Mouse (Mus musculus): ENCODE measurements around the gene Mms19. TPM values are rescaled to one million over a fixed set of nuclear protein-coding genes. Genes with fewer than 3 reads are reported as not detected.

The Mms19 gene
- polyA plus RNA-seq, 1 experiment from 2014 or later, result 42.0 TPM

GRCm38 (mm10) chr19:41997090-41997489 is 16.1 kb upstream of the Mms19 start:
- no peak overlapping the region for H3K4me2 ChIP-seq (replicated peaks)
- no peak overlapping the region for H3K4me3 ChIP-seq (replicated peaks)
- no peaks in the 10 kb centered on the region for H3K36me3 ChIP-seq
- H3K9ac ChIP-seq, result no peak overlapping the region
- 77% methylated on average over 10 of the region's 10 CpGs for WGBS
- H3K27me3 ChIP-seq, result no peaks in the 10 kb centered on the region
- peaks cover 72% of the 10 kb centered on the region for H3K4me1 ChIP-seq
- no peaks in the 10 kb centered on the region for H3K9me3 ChIP-seq (replicated peaks)
- ATAC-seq (ENCODE audit: insufficient number of reproducible peaks, low FRiP score, low TSS enrichment, low read depth), result no peak
- H3K27ac ChIP-seq (replicated peaks), result no peak overlapping the region

GRCm38 (mm10) chr19:41995483-41995882 is 14.5 kb upstream of the Mms19 start:
- Histone ChIP-seq H3K4me2 (replicated peaks) (no peak overlapping the region), H3K36me3 (no peaks in the 10 kb centered on the region), H3K27me3 (no peaks in the 10 kb centered on the region), H3K9me3 (replicated peaks) (no peaks in the 10 kb centered on the region), H3K9ac (no peak overlapping the region), H3K27ac (replicated peaks) (no peak overlapping the region), H3K4me1 (peaks cover 67% of the 10 kb centered on the region), H3K4me3 (replicated peaks) (no peak overlapping the region)
- no peak for ATAC-seq (ENCODE audit: insufficient number of reproducible peaks, low FRiP score, low TSS enrichment, low read depth)
- whole genome bisulfite sequencing, result 54% methylated on average over 1 of the region's 1 CpGs

- Histone ChIP-seq H3K27ac (replicated peaks) (peak overlapping the region; percentile 63), H3K4me1 (peaks cover 53% of the 10 kb centered on the region), H3K9ac (no peak overlapping the region), H3K36me3 (no peaks in the 10 kb centered on the region), H3K4me3 (replicated peaks) (no peak overlapping the region), H3K27me3 (no peaks in the 10 kb centered on the region), H3K9me3 (replicated peaks) (no peaks in the 10 kb centered on the region), H3K4me2 (replicated peaks) (no peak overlapping the region)
- ATAC-seq (ENCODE audit: insufficient number of reproducible peaks, low FRiP score, low TSS enrichment, low read depth), result no peak
- WGBS, result 87% methylated on average over 7 of the region's 7 CpGs
Observed at GRCm38 (mm10) chr19:41994023-41994422, 13.1 kb upstream of the Mms19 start.

GRCm38 (mm10) chr19:41993484-41993883 is 12.5 kb upstream of the Mms19 start:
- H3K9ac ChIP-seq, result no peak overlapping the region
- 44% methylated on average over 6 of the region's 6 CpGs for WGBS
- H3K9me3 ChIP-seq (replicated peaks), result no peaks in the 10 kb centered on the region
- no peaks in the 10 kb centered on the region for H3K36me3 ChIP-seq
- H3K27me3 ChIP-seq, result no peaks in the 10 kb centered on the region
- no peak for ATAC-seq (ENCODE audit: insufficient number of reproducible peaks, low FRiP score, low TSS enrichment, low read depth)
- peaks cover 49% of the 10 kb centered on the region for H3K4me1 ChIP-seq
- no peak overlapping the region for H3K4me2 ChIP-seq (replicated peaks)
- H3K4me3 ChIP-seq (replicated peaks), result no peak overlapping the region
- H3K27ac ChIP-seq (replicated peaks), result peak overlapping the region; percentile 63

- WGBS, result 70% methylated on average over 2 of the region's 2 CpGs
- Histone ChIP-seq H3K4me1 (peaks cover 47% of the 10 kb centered on the region), H3K9ac (no peak overlapping the region), H3K36me3 (no peaks in the 10 kb centered on the region), H3K27me3 (no peaks in the 10 kb centered on the region), H3K4me2 (replicated peaks) (no peak overlapping the region), H3K27ac (replicated peaks) (no peak overlapping the region), H3K4me3 (replicated peaks) (no peak overlapping the region), H3K9me3 (replicated peaks) (no peaks in the 10 kb centered on the region)
- ATAC-seq (ENCODE audit: insufficient number of reproducible peaks, low FRiP score, low TSS enrichment, low read depth), result no peak
Observed at GRCm38 (mm10) chr19:41992971-41993370, 12.0 kb upstream of the Mms19 start.

- Histone ChIP-seq H3K9me3 (replicated peaks) (no peaks in the 10 kb centered on the region), H3K27me3 (no peaks in the 10 kb centered on the region), H3K27ac (replicated peaks) (peak overlapping the region; percentile 28; the same call in 1 of the 2 replicates), H3K4me1 (peaks cover 43% of the 10 kb centered on the region), H3K4me2 (replicated peaks) (no peak overlapping the region), H3K4me3 (replicated peaks) (no peak overlapping the region), H3K9ac (no peak overlapping the region), H3K36me3 (no peaks in the 10 kb centered on the region)
- WGBS, result 48% methylated on average over 6 of the region's 6 CpGs
- no peak for ATAC-seq (ENCODE audit: insufficient number of reproducible peaks, low FRiP score, low TSS enrichment, low read depth)
Observed at GRCm38 (mm10) chr19:41991926-41992477, 11.0 kb upstream of the Mms19 start.

- Histone ChIP-seq H3K9ac (no peak overlapping the region), H3K4me2 (replicated peaks) (no peak overlapping the region), H3K27me3 (no peaks in the 10 kb centered on the region), H3K4me3 (replicated peaks) (no peak overlapping the region), H3K4me1 (peaks cover 31% of the 10 kb centered on the region), H3K27ac (replicated peaks) (no peak overlapping the region), H3K9me3 (replicated peaks) (no peaks in the 10 kb centered on the region), H3K36me3 (no peaks in the 10 kb centered on the region)
- ATAC-seq (ENCODE audit: insufficient number of reproducible peaks, low FRiP score, low TSS enrichment, low read depth), result no peak
- WGBS, result 72% methylated on average over 6 of the region's 6 CpGs
Observed at GRCm38 (mm10) chr19:41989810-41990209, 8.9 kb upstream of the Mms19 start.

- Histone ChIP-seq H3K27me3 (no peaks in the 10 kb centered on the region), H3K4me3 (replicated peaks) (no peak overlapping the region), H3K36me3 (no peaks in the 10 kb centered on the region), H3K9me3 (replicated peaks) (no peaks in the 10 kb centered on the region), H3K27ac (replicated peaks) (no peak overlapping the region), H3K9ac (no peak overlapping the region), H3K4me1 (peaks cover 28% of the 10 kb centered on the region), H3K4me2 (replicated peaks) (no peak overlapping the region)
- no peak for ATAC-seq (ENCODE audit: insufficient number of reproducible peaks, low FRiP score, low TSS enrichment, low read depth)
- 78% methylated on average over 4 of the region's 4 CpGs for WGBS
Observed at GRCm38 (mm10) chr19:41987206-41987605, 6.2 kb upstream of the Mms19 start.

GRCm38 (mm10) chr19:41985994-41986393 is 5.0 kb upstream of the Mms19 start:
- peaks cover 20% of the 10 kb centered on the region for H3K4me1 ChIP-seq
- 95% methylated on average over 5 of the region's 5 CpGs for WGBS
- no peaks in the 10 kb centered on the region for H3K9me3 ChIP-seq (replicated peaks)
- no peak overlapping the region for H3K27ac ChIP-seq (replicated peaks)
- no peak for ATAC-seq (ENCODE audit: insufficient number of reproducible peaks, low FRiP score, low TSS enrichment, low read depth)
- no peak overlapping the region for H3K4me2 ChIP-seq (replicated peaks)
- no peak overlapping the region for H3K4me3 ChIP-seq (replicated peaks)
- H3K27me3 ChIP-seq, result no peaks in the 10 kb centered on the region
- H3K9ac ChIP-seq, result no peak overlapping the region
- H3K36me3 ChIP-seq, result no peaks in the 10 kb centered on the region

GRCm38 (mm10) chr19:41982791-41983150 is 1.8 kb upstream of the Mms19 start:
- Histone ChIP-seq H3K4me1 (peaks cover 31% of the 10 kb centered on the region), H3K27ac (replicated peaks) (peak overlapping the region; percentile 92), H3K27me3 (no peaks in the 10 kb centered on the region), H3K9ac (peak overlapping the region; percentile 82), H3K4me2 (replicated peaks) (peak overlapping the region; percentile 78), H3K4me3 (replicated peaks) (peak overlapping the region; percentile 82), H3K9me3 (replicated peaks) (no peaks in the 10 kb centered on the region), H3K36me3 (no peaks in the 10 kb centered on the region)
- no peak for ATAC-seq (ENCODE audit: insufficient number of reproducible peaks, low FRiP score, low TSS enrichment, low read depth)
- 8% methylated on average over 4 of the region's 4 CpGs for WGBS

GRCm38 (mm10) chr19:41981931-41982790 is 1.2 kb upstream of the Mms19 start:
- Histone ChIP-seq H3K4me1 (peaks cover 38% of the 10 kb centered on the region), H3K36me3 (no peaks in the 10 kb centered on the region), H3K9me3 (replicated peaks) (no peaks in the 10 kb centered on the region), H3K4me2 (replicated peaks) (peak overlapping the region; percentile 78), H3K4me3 (replicated peaks) (peak overlapping the region; percentile 82), H3K27me3 (no peaks in the 10 kb centered on the region), H3K27ac (replicated peaks) (peak overlapping the region; percentile 92), H3K9ac (peak overlapping the region; percentile 82)
- no peak for ATAC-seq (ENCODE audit: insufficient number of reproducible peaks, low FRiP score, low TSS enrichment, low read depth)
- WGBS, result under 1% methylated on average over 74 of the region's 74 CpGs

GRCm38 (mm10) chr19:41981595-41981927 is 604 bp upstream of the Mms19 start, which contains the start of gene Ubtd1:
Gene Ubtd1, plus strand, starts transcription at chr19:41981763.
- no peak; the same call in 1 of the 2 replicates for ATAC-seq (ENCODE audit: insufficient number of reproducible peaks, low FRiP score, low TSS enrichment, low read depth)
- H3K4me2 ChIP-seq (replicated peaks), result peak within 1 kb of the TSS; percentile 78
- peak within 1 kb of the TSS; percentile 82 for H3K9ac ChIP-seq
- H3K27ac ChIP-seq (replicated peaks), result peak within 1 kb of the TSS; percentile 92
- WGBS, result under 1% methylated on average over 32 of the region's 33 CpGs
- H3K4me3 ChIP-seq (replicated peaks), result peak within 1 kb of the TSS; percentile 82
- H3K36me3 ChIP-seq, result no peaks in the 10 kb centered on the region
- peaks cover 42% of the 10 kb centered on the region for H3K4me1 ChIP-seq
- H3K9me3 ChIP-seq (replicated peaks), result no peaks in the 10 kb centered on the region
- no peaks in the 10 kb centered on the region for H3K27me3 ChIP-seq
